Mouse (Mus musculus) CD4-positive, CD25-positive, alpha-beta regulatory T cell, adult 2 months (primary cell): ENCODE data around the gene Krt26.

Experiments
- DNase-seq: peaks from one replicate; pipeline ENCODE4 v3.0.0-alpha.2; 2012; ENCODE audit warnings: low read depth, low spot score

The Krt26 gene

DNA sequence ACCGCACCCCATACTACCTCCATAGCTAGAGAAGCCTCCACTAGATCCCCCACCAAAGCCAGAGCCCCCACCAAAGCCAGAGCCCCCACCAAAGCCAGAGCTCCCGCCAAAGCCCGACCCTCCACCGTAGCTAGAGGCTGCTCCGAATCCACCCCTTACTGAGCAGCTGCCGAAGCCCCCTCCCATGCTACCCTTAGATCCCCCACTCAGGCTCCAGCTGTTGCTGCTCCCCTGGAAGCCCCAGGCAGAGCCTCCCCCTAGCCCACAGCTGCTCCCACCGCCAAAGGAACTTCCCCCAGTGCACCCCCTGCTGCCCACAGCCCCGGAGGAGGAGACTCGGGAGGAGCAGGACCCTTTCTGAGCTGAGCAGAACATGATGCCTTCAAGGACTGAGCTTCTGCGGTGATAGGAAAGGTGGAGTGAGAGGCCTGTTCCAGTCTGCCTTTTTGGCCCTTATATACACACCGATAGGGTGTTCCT is 52.9 kb downstream of the Krt26 start, which contains the start of gene Krt24:
Gene Krt24 (minus strand): TSS at position 430 of the 480 bp plus-strand sequence.
- DNase-seq: no peak

DNA sequence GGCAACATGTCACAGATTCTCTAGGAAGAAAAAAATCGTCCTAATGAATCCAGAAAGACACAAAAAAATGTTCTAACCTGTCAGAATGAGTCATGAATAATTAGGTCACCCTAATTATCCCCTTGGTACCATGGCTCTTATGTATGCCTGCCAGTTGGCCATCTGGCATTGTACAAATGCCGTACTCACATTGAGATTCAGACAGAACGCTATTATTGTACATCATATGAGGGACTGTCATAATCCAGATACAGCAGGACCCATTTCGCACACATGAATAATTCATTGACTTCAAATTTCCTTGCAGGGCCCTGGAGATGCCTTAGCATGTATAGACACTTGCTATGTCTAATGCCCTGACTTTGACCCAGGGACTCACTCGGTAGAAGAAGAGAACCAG is 53.8 kb downstream of the Krt26 start:
- no peak for DNase-seq

- peak; percentile 36 for DNase-seq
Measured at GRCm38 (mm10) chr11:99283334-99283733, 54.4 kb downstream of the Krt26 start.

DNA sequence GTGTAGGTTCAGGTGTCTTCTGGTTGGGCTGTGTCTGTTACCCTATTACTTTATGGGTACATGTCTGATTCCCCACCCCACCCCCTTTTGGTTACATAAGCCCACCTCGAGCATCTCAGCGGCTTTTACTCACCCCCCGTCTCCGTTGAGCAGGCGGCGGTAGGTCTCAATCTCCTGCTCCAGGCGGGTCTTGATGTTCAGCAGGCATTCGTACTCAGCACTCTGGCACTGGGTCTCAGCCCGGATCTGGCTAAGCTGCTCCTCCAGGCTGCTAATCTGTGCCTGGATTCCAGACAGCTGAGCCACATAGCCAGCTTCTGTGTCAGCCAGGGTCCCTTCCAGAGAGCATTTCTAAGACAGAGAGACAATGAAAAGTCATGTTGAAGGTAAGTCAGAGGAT is 56.6 kb downstream of the Krt26 start:
- DNase-seq: no peak

- DNase-seq: no peak
Measured at GRCm38 (mm10) chr11:99279986-99280385, 57.8 kb downstream of the Krt26 start.
